Mouse (Mus musculus) cerebellum, postnatal 14 days (tissue): ENCODE data around the gene Olfr1123.
"Not testable (repeated sequence)": the region's sequence is repeated elsewhere in the genome, so short reads cannot be mapped to it uniquely, and the experiment has no call there.

ENCODE experiments used
- DNase-seq, 2 experiments: peaks; one replicate each; pipeline ENCODE4 v3.0.0; 2021; ENCODE audit warnings: mixed read lengths in 2 of 2

Gene Olfr1123

GRCm38 (mm10) chr2:87416335-87416734, at the start of gene Olfr1123:
Gene Olfr1123 (plus strand): TSS chr2:87416635.
- no peak for DNase-seq

GRCm38 (mm10) chr2:87369595-87369994, 46.8 kb upstream of the Olfr1123 start, which contains the start of gene Olfr1121:
Gene Olfr1121 (plus strand): TSS chr2:87369895.
- no peak for DNase-seq

- DNase-seq = peak; percentile 85 to 89
Measured at GRCm38 (mm10) chr2:87371726-87372125, 44.7 kb upstream of the Olfr1123 start.

- no peak for DNase-seq
Measured at GRCm38 (mm10) chr2:87383935-87384334, 32.5 kb upstream of the Olfr1123 start.

- DNase-seq = no peak
Measured at GRCm38 (mm10) chr2:87385549-87385948, 30.9 kb upstream of the Olfr1123 start, which contains the start of gene Olfr1122. Gene Olfr1122 (plus strand): TSS chr2:87385849.

GRCm38 (mm10) chr2:87393605-87394004, 22.8 kb upstream of the Olfr1123 start:
- DNase-seq = not testable (repeated sequence)

- not testable (repeated sequence) for DNase-seq
Measured at GRCm38 (mm10) chr2:87394686-87395085, 21.7 kb upstream of the Olfr1123 start.

- DNase-seq = no peak
Measured at GRCm38 (mm10) chr2:87429975-87430374, 13.5 kb downstream of the Olfr1123 start, which contains the start of gene Olfr1124. Gene Olfr1124 (plus strand): TSS chr2:87430275.

- no peak for DNase-seq
Measured at GRCm38 (mm10) chr2:87437731-87438130, 21.3 kb downstream of the Olfr1123 start.

- DNase-seq = no peak
Measured at GRCm38 (mm10) chr2:87453662-87454061, 37.2 kb downstream of the Olfr1123 start, which contains the start of gene Olfr1126. Gene Olfr1126 (plus strand): TSS chr2:87453962.

GRCm38 (mm10) chr2:87461769-87462168, 45.3 kb downstream of the Olfr1123 start:
- no peak for DNase-seq
